Mouse (Mus musculus) cerebellum, adult 8-10 months (tissue): ENCODE data around the gene Nsd2.
"Not testable (repeated sequence)": the region's sequence is repeated elsewhere in the genome, so short reads cannot be mapped to it uniquely, and the experiment has no call there.

ENCODE experiments used
- DNase-seq: peaks from one replicate; pipeline ENCODE4 v3.0.0; 2022

Gene Nsd2

DNA sequence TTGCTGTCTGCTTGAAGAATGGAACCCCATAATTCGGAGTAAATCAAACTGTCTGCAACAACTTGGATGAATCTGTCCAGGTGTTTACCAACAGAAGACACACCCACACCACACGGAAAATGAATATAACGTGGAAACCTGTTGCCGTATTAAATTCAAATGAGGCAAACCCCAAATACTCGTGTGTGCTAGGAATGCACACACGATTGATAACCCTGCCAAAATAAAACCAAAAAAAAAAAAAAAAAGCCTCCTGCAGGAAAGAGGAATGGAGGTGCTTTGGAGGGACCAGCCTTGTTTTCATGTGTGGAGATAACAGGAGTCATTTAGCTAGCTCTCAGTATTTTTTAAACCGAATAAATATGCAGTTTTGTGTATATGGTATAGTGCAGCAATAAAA is 114.4 kb downstream of the Nsd2 start:
- DNase-seq = no peak

DNA sequence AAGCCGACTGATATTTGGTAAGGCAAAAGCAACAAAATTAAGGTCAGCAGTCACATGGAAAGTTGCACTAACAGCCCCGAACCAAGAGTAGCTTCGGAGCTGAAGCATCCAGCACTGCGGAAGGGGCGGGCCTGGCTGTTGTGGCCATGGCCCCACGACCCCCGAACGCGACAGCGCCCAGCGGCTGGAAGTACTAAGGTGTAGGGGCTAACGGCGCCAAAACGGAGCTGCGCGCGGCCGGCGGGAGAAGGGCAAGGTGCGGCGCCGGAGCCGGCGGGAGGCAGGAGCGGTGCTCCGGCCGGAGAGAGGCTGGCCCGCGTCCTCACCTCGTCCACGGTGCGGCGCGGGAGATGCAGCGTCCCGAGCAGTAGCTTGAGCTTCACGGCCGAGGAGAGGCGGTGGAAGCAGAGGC is 115.2 kb downstream of the Nsd2 start:
- no peak for DNase-seq

DNA sequence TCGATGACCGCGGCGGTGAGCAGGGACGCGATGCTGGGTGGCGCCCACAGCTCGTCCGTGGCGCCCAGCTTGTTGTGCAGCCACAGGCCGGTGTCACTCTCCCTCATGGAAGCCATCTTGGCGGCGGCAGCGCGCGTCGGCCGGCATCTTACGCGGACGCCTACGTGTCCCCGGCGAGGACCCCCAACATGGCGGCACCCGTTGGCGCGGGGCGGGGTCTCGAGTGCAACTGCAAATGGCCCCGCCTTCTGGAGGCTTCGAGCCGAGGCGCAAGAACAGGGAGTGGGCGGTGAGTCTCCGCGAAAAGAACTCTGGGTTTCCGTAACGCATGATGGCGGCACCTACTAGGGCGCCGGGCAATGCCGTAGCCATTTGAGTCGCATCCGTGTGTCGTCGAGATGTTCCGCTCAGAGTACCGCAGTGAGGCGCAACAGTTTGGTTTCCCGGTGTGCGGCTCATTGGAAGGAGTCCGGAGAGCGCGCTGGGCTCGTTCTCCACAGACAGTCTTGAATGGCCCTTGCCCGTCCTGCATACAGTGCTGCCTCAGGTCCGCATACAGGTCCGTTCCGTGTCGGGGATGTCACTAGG is 115.7 kb downstream of the Nsd2 start, which contains the start of gene Nelfa:
TSS of gene Nelfa (minus strand) at position 294 of the 588 bp plus-strand sequence.
- DNase-seq = peak; percentile 98

DNA sequence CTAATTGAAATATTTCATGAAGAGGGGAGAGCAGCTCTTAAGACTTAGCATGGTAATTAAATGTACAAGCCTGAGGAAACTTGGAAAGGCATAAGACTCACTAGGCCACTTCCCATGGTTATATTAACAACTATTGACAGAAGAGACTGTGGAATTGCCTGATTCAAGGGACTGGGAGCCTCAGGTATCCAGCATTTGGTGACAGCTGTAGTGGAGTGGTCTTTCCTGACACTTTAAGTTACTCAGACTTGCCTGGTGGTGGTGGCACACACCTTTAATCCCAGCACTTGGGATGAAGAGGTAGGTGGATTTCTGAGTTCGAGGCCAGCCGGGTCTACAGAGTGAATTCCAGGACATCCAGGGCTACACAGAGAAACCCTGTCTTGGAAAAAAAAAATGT is 116.7 kb downstream of the Nsd2 start:
- no peak for DNase-seq

DNA sequence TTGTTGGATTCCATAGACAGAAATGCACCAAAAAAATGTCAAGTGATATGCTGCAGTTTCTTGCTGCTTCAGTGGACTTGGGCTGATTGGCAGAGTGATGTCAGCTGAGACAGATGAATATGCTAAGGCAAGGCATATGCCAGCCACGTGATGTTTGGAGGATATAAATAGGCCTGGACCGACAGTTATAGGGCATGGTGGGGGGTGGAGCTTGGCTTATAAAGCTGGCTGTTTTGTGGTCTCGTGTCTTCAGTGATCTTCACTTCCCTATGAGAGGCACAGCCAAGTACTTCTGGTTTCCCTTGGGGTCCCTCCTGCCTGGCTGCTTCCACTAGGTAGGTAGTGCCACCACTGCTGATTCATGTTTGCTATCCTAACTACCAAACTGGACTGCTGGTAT is 117.9 kb downstream of the Nsd2 start:
- DNase-seq = no peak

DNA sequence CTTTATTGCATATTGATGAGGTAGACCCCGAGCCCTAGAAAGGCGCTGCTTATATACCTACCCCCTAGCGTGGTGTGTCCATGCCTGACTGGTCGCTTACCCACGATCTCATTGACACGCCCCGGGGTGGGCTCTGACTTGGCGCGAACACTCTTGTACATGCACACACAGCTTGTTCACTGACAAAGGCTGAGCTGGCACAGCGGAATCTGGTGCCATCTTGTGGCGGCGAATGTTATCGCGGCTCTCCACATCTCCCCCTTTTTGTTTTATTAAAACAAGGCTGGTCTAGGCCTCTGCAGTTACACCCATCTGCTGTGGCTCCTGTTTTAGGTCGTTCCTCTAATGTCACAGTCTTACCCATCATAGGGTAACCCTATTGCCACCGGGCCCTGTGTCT is 126.5 kb downstream of the Nsd2 start:
- DNase-seq = not testable (repeated sequence)
